Mouse (Mus musculus) left cerebral cortex, adult 11 months (tissue): ENCODE measurements around the gene Dscam.
A peak's percentile ranks its signal among the peaks of the same experiment; 100 is the strongest.

Experiments used
- DNase-seq: peaks from one replicate; pipeline ENCODE4 v3.0.0; 2022; ENCODE audit warnings: low spot score

The Dscam gene

GRCm38 (mm10) chr16:97170513-97171081 lies at the start of gene Dscam:
Dscam (minus strand) TSS chr16:97170752.
- no peak for DNase-seq

GRCm38 (mm10) chr16:97219381-97219780 lies 48.8 kb upstream of the Dscam start:
- DNase-seq = no peak

- DNase-seq = peak; percentile 34
Observed at GRCm38 (mm10) chr16:97209997-97210396, 39.4 kb upstream of the Dscam start.

DNA sequence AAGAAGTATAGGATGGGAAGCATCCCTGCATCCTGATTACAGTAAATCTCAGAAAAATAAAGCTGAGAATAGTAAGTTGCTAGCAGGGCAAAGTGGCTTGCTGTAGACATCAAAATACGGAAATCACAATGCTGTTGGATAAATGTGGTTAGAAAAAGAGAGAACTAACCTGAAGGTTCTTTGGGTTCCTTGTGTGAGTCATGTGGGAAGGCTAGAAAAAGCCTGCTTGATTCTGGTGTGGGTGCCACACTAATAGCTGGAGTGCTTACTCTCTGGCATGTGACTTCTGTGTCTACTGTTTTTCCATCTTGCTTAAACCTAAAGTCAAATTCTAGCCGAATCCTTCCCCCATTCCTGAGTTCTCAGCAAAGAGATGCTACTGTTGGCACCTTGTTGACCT lies 37.7 kb upstream of the Dscam start:
- no peak for DNase-seq

DNA sequence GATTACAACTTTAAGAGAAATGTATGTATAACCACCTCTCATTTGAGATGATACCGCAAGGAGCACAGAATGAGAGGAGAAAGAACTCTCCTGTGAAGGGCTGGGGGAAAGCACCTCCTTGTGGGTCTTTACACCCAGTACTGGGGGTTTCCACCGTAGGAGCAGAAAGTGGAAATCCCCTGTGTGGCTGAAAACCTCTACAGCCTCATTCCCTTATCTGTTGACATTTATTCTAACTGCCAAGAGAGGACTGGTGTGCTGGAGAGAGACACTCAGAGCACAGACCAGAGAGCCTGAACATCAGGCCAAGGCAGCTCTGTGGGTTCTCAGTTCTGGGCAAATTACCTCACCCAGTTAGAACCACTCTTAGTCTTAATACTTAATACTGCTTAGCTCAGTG lies 33.5 kb upstream of the Dscam start:
- DNase-seq = no peak

- no peak for DNase-seq
Observed at GRCm38 (mm10) chr16:97203554-97203953, 33.0 kb upstream of the Dscam start.

GRCm38 (mm10) chr16:97194630-97195029 lies 24.1 kb upstream of the Dscam start:
- DNase-seq = no peak

DNA sequence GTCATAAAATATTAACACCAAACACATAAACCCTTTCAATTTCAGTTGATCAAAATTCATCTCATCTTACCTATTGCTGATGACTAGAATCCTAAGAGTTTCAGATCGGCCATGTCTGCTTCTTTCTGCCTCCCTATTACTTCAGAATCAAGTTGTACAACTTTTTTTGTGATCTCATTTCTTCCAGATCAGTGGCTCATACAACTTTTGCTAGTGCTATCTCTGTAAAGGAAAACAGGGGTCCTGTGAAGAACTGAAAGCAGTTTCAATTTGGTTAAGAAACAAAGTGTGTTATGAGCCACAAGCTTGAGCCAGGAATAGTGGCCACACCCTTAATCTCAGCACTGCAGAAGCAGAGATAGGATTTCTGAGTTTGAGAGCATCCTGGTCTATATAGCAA lies 23.6 kb upstream of the Dscam start:
- no peak for DNase-seq

- DNase-seq = no peak
Observed at GRCm38 (mm10) chr16:97192296-97192695, 21.7 kb upstream of the Dscam start.

DNA sequence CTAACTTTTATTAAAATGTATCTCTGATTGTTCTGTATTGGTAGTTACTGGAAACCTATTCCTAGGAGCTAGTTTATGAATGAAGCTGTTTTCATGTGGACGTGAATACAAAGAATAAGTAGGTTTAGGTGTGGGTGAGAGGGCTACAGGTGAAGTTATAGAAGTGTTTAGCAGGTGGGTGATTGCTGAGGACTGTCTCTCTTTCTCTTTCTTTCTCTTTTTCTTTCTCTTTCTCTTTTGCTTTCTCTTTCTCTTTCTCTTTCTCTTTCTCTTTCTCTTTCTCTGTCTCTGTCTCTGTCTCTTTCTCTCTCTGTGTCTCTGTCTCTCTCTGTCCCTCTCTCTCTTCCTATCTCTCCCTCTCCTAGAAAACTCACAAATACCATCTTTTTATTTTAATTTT lies 20.1 kb upstream of the Dscam start:
- no peak for DNase-seq

DNA sequence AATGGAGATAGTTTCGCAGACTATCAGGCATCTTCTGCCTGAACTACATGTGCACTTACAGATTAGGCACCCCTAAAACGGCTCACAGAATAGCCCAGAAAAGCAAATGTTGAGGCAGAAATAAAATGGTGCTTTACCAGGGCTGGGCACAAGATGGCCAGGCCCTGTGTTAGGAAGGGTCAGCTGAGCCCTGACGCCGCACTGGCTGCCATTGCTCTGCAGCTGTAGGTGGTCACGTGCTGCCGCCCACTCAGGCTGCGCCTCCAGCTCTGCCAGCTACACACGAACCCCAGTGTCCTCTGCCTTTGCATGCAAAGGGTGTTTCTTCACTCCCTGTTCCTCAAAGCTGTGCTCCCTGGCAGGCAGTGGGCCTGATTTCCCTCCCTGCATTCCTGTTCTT lies 948 bp upstream of the Dscam start:
- peak; percentile 55 for DNase-seq

DNA sequence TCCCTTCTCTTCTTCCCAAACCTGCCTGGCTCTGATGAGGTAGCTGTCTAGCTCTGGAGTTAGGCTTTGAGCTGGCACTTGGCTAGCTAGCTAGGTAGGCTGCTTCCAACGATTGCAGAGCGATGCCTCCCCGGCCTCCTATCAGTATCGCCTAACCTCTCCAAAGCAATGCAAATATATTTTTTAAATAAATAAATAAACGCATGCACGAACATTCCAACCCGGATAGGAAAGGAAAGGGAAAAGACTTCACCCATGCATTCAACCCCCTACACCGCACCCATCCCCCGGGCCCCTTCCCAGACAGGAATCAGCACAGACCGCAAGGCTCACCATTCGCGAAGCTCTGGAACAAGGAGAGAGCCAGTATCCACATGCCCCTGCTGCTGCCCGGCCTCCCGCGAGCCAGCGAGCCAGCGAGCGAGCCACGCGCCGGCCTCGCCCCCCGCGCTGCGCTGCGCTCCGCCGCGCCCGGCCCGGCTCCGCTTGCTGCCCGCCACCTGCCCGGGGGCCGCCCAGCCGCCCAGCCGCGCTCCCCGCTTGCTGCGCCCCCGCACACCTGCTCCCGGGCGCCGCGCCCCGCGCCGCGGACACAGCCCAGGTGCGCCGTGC lies 545 bp downstream of the Dscam start:
- no peak for DNase-seq

DNA sequence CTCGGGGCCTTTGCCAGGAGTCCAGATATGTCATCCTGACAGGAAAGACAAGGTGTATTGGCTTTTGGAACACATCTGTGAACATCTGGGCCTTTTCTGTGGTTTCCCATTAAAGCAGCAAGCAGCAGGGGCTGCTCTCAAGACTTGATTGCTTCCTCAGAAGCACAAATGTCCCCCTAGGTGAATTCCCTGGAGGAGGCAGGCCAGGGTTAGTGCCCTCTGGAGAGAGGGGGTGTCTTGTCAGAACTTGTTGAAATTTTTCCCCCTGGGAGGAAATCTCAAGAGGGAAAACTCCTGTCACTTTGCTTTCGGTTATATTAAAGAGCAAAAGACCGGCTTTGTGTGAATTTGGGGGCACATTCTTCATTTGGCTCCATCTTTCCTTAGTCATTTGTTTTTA lies 1.9 kb downstream of the Dscam start:
- no peak for DNase-seq

DNA sequence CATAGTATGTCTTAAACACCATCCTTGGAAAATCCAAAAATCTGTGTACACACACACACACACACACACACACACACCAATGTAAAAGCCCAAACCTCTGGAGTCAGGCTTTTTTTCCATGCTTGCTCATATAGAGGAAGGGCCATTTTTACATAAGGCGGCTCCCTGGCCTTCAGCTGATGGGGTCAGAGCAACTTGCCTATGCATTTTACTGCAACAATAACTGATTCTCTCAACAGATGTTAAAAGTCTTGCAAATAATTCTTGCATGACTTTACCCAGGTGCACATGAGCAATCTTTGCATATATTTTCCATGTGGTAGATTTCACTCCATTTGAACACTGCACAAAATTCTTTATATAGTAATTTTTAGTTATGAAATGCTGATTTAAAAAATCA lies 2.5 kb downstream of the Dscam start:
- no peak for DNase-seq

DNA sequence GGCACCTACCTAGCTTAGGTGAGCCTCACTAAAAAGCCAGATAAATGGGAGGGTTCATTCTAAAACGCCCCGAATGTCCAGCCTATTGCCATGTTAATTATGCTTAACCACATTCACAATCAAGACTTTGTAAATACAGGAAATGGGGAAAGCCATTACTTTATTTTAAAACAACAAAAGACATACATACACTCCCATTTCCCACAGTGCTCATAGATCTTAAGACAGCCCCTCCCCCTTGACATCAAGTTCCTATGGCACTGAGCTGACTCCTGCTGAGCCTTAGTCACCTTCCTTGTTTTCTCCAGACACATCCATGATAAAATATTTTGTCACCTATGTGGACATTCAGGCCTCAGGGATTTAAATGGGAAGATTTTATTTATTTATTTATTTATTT lies 4.4 kb downstream of the Dscam start:
- no peak for DNase-seq

DNA sequence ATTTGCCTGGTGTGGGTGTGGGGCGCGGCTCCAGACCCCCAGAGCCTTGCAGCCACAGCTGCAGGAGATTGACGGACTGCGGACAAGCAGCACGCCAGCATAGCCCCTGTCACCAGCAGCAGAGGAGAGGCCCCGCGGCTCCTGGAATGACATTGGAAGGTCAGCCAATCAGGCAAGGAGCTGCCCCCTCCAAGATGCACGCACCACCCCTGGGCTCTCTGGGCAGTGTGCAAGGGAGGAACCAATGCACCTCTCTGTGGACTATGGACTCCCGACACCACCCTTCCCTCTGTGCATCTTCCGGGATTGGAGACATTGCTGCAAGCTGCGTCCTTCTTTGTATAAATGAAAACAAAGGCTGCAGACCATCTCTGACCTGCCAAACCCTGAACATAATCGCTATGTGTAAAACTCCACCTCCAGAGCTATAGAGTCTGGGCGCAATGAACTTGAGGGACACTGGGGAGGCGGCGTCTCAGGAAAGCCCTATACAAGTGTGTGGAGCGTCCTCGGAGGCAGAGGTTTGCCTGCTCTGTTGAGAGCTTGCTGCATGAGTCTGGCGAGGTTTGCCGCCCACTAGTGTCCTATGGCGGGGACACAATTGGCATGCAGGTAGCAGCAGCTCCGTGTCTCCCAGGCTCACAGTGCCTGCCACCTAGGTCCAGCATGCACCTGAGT lies 5.0 kb downstream of the Dscam start:
- peak; percentile 49 for DNase-seq

DNA sequence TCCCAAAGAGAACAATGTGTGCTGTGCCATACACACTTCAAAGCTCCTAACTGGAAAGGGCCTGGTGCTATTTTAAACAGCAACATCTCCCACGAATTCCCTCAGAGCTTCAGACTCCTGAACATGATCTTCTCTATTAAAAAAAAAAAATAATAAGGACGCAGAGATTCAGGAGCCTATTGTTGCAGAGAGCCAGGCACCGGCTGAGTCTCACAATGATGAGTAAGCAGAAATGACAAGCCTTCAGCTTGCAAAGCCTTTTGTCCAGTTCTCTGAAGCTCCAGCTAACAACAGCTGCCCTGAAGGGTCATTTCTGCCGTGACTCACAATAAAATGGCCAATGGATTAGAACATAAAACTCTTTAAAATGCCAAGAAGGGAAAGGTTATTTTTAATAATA lies 12.3 kb downstream of the Dscam start:
- no peak for DNase-seq

DNA sequence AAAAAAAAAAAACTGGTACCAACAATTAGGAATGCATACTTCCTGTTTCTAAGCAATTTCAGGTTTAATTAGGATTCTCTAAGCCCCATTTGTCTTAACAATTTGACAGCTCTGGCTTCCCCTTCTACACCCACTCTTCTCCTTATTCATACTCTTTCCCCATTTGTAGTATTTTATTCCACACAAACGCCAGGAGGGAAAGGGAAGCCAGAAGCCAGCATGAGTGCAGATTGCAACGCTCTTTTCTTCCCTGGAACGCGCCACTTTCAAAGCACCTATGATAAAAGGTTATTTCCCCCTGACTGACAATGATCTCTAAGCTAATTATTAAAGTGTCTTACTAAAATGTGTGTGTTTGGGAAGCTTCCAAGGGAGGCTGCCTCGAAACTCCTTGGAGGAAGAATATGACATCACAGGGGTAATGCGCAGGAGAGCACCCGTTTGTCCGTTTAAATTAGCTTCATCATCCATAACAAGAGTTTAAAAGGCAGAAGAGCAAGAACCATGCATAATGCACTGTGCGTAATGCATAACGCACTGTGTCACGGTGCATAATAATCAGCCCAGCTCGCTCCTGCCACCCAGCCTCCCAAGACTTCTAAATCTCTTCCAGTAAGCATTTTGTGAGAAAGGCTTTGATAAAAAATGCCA lies 25.9 kb downstream of the Dscam start:
- no peak for DNase-seq

DNA sequence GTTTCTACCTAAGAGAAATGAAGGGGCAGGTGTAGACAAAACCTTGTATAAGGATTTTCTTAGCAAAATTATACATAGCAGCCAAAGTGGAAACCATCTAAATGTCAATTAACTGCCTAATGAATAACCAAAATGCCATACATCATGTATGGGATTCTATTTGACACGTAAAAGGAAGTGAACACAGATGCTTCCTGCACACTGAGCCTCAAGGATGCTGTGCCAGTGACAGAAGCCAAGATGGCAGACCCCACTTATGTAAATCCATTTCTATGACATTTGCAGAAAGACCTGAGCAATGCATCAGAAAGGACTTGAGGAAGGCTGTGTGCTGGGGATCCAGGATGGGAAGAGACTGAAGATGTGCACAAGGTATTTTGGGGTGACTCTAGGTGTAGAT lies 28.6 kb downstream of the Dscam start:
- no peak for DNase-seq

- DNase-seq = no peak
Observed at GRCm38 (mm10) chr16:97135003-97135827, 35.3 kb downstream of the Dscam start.

DNA sequence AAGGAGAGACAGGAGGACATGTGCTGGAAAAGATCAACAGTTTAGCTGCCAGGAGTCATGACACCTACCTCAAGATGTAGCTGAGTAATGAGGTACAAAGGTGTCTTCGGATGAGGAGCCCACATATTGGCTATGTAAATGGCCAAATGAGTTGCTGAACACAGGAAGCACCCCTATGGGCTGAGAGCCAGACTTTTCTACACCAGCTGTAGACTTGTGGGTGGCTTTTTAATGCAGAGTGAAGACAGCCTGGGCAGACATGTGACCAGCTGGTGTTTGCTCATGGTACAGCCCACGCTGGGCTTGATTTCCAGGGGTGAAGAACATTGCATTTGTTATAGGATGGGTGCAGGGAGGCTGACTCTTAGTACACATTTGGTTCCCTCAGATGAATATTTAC lies 43.3 kb downstream of the Dscam start:
- peak; percentile 61 for DNase-seq

DNA sequence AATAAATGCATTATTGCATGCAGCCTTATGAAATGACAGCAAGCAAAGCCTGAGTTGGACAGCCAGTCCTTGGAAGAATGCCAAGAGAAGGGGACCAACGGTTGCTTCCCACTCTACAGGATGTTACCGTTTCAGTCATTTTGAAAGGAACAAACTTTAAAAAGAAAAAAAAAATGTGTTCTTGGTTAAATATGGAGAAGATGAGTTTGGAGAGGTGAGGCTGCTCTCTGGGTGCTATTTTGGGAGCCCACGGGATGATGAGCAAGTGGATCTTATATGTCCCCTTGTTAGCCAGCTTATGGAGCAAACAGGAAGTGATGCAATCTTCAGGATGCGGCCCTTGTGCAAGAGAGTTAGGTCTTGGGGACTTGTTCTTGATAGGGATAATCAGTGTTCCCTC lies 60.5 kb downstream of the Dscam start:
- no peak for DNase-seq
